Mouse (Mus musculus): ENCODE data around the gene Cpeb3.

DNA sequence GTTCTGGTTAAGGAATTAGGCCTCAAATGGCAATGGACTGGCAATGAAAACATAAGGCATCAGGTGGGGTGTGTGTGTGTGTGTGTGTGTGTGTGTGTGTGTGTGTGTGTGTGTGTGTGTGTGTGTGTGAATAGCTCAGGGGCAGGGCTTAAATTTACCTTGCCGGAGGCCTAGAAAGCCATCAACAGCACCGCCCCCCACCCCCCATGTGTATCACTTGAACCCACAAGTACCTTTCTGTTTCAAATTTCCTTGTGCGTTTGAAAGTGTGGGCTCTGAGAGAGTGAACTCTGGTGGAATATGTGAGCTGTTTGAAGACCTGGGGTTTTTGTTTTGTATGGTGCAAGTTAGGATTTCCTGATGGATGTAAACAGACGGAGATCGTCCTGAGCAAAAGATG is 189.5 kb downstream of the Cpeb3 start:
- TF ChIP-seq CTCF (conservative IDR thresholded peaks at IDR 0.05; ENCODE audit: low read length) (no peak), NANOG (IDR thresholded peaks at IDR 0.05; ENCODE audit: borderline replicate concordance, low read length) (no peak), POU5F1 (IDR thresholded peaks at IDR 0.05; ENCODE audit: borderline replicate concordance, low read length) (no peak)

All from E14TG2a.4 (cell line).